Mouse (Mus musculus) heart, embryonic 10.5 days (tissue): ENCODE results near the gene Gmds. TPM values are rescaled to one million over a fixed set of nuclear protein-coding genes. Genes with fewer than 3 reads are reported as not detected.

Experiments used
- DNase-seq: peaks from one replicate; pipeline ENCODE4 v3.0.0-alpha.2; 2017; ENCODE audit warnings: low spot score
- H3K27ac ChIP-seq: fragments of 300-500 bp; sonication (generic); 2 replicates; pipeline ENCODE4 v1.5.1; 2016; ENCODE audit warnings: mild to moderate bottlenecking
- H3K27me3 ChIP-seq: fragments of 300-500 bp; sonication (generic); 2 replicates; pipeline ENCODE4 v1.6.1; 2016; ENCODE audit warnings: mild to moderate bottlenecking; ENCODE audit not compliant: poor library complexity, insufficient read depth, severe bottlenecking
- H3K36me3 ChIP-seq: fragments of 300-500 bp; sonication (generic); 2 replicates; pipeline ENCODE4 v1.6.1; 2016; ENCODE audit warnings: mild to moderate bottlenecking, moderate library complexity
- H3K4me1 ChIP-seq: fragments of 300-500 bp; sonication (generic); 2 replicates; pipeline ENCODE4 v1.6.1; 2016; ENCODE audit warnings: mild to moderate bottlenecking
- H3K4me3 ChIP-seq: fragments of 300-500 bp; sonication (generic); 2 replicates; pipeline ENCODE4 v1.5.1; 2016; ENCODE audit warnings: mild to moderate bottlenecking, moderate library complexity
- H3K9me3 ChIP-seq: fragments of 300-500 bp; sonication (generic); 2 replicates; pipeline ENCODE4 v1.6.1; 2016; ENCODE audit warnings: mild to moderate bottlenecking, moderate library complexity
- whole genome bisulfite sequencing: fragments of 180-500 bp; shearing (Covaris S2); methylation state at CpG from one replicate; pipeline ENCODE4 v1.1.7; 2016; 5-methylcytosine and 5-hydroxymethylcytosine counted together
- polyA plus RNA-seq: library from polyadenylated mRNA; unstranded; fragments of >200 nt; fragmentation: Nextera tagmentation; extraction: Ambion mirVana; gene quantifications from 2 replicates; pipeline ENCODE4 v1.2.1, GENCODE M21; 2016

The Gmds gene
- polyA plus RNA-seq, 1 experiment from 2014 or later = 26.1 TPM

GRCm38 (mm10) chr13:32034139-32034538 is 304.4 kb downstream of the Gmds start:
- H3K27ac ChIP-seq = no peak overlapping the region
- 81% methylated on average over 8 of the region's 8 CpGs for WGBS
- no peaks in the 10 kb centered on the region for H3K27me3 ChIP-seq
- no peaks in the 10 kb centered on the region for H3K4me1 ChIP-seq
- no peak overlapping the region for H3K4me3 ChIP-seq
- no peak for DNase-seq
- H3K9me3 ChIP-seq = no peaks in the 10 kb centered on the region
- H3K36me3 ChIP-seq = no peaks in the 10 kb centered on the region

GRCm38 (mm10) chr13:32026226-32026975 is 312.1 kb downstream of the Gmds start:
- peaks cover 4% of the 10 kb centered on the region for H3K4me1 ChIP-seq

GRCm38 (mm10) chr13:32024822-32025221 is 313.7 kb downstream of the Gmds start:
- DNase-seq = no peak
- H3K27ac ChIP-seq = no peak overlapping the region; the same call in 1 of the 2 replicates
- H3K36me3 ChIP-seq = no peaks in the 10 kb centered on the region
- no peaks in the 10 kb centered on the region for H3K27me3 ChIP-seq
- H3K9me3 ChIP-seq = no peaks in the 10 kb centered on the region
- H3K4me3 ChIP-seq = no peak overlapping the region
- peaks cover 4% of the 10 kb centered on the region for H3K4me1 ChIP-seq

More at GRCm38 (mm10) chr13:32026226-32026975, 312.1 kb downstream of the Gmds start:
- H3K27me3 ChIP-seq = no peaks in the 10 kb centered on the region
- no peak overlapping the region for H3K4me3 ChIP-seq
- H3K27ac ChIP-seq = no peak overlapping the region
- H3K9me3 ChIP-seq = no peaks in the 10 kb centered on the region
- H3K36me3 ChIP-seq = no peaks in the 10 kb centered on the region
- DNase-seq = no peak
- 80% methylated on average over 6 of the region's 6 CpGs for WGBS

GRCm38 (mm10) chr13:32020455-32021249 is 317.9 kb downstream of the Gmds start:
- no peaks in the 10 kb centered on the region for H3K9me3 ChIP-seq
- DNase-seq = no peak
- H3K4me3 ChIP-seq = no peak overlapping the region
- H3K36me3 ChIP-seq = no peaks in the 10 kb centered on the region
- peaks cover 4% of the 10 kb centered on the region for H3K4me1 ChIP-seq
- no peak overlapping the region for H3K27ac ChIP-seq
- H3K27me3 ChIP-seq = no peaks in the 10 kb centered on the region
- 66% methylated on average over 6 of the region's 6 CpGs for WGBS

GRCm38 (mm10) chr13:32019256-32019620 is 319.3 kb downstream of the Gmds start:
- no peak for DNase-seq
- Histone ChIP-seq H3K4me3 (no peak overlapping the region), H3K9me3 (no peaks in the 10 kb centered on the region), H3K36me3 (no peaks in the 10 kb centered on the region), H3K27ac (no peak overlapping the region), H3K27me3 (no peaks in the 10 kb centered on the region), H3K4me1 (no peaks in the 10 kb centered on the region; the same call in 1 of the 2 replicates)

- Histone ChIP-seq H3K9me3 (no peaks in the 10 kb centered on the region), H3K27me3 (no peaks in the 10 kb centered on the region), H3K4me3 (no peak overlapping the region), H3K27ac (no peak overlapping the region), H3K36me3 (no peaks in the 10 kb centered on the region), H3K4me1 (no peaks in the 10 kb centered on the region; the same call in 1 of the 2 replicates)
- peak; percentile 74 for DNase-seq
- WGBS = 57% methylated on average over 4 of the region's 4 CpGs
These were observed 319.9 kb downstream of the Gmds start for GRCm38 (mm10) chr13:32018518-32019255.

- H3K9me3 ChIP-seq = no peaks in the 10 kb centered on the region
- H3K4me3 ChIP-seq = no peak overlapping the region
- H3K36me3 ChIP-seq = no peaks in the 10 kb centered on the region
- no peaks in the 10 kb centered on the region for H3K27me3 ChIP-seq
- 17% methylated on average over 4 of the region's 4 CpGs for WGBS
- 0 out of 2 replicates have a peak overlapping the region, but pooled peaks have one; percentile 11 for H3K27ac ChIP-seq
- DNase-seq = no peak
- peaks cover 11% of the 10 kb centered on the region; the same call in 1 of the 2 replicates for H3K4me1 ChIP-seq
These were observed 329.7 kb downstream of the Gmds start for GRCm38 (mm10) chr13:32008802-32009201.

- Histone ChIP-seq H3K4me3 (no peak overlapping the region), H3K27ac (peak overlapping the region; percentile 10; the same call in 1 of the 2 replicates), H3K36me3 (no peaks in the 10 kb centered on the region), H3K4me1 (peaks cover 11% of the 10 kb centered on the region; the same call in 1 of the 2 replicates), H3K9me3 (no peaks in the 10 kb centered on the region), H3K27me3 (no peaks in the 10 kb centered on the region)
- no peak for DNase-seq
- 44% methylated on average over 7 of the region's 7 CpGs for WGBS
These were observed 330.4 kb downstream of the Gmds start for GRCm38 (mm10) chr13:32008116-32008641.

GRCm38 (mm10) chr13:31993391-31993790 is 345.1 kb downstream of the Gmds start:
- WGBS = 84% methylated on average over 4 of the region's 4 CpGs
- Histone ChIP-seq H3K27ac (no peak overlapping the region), H3K27me3 (no peaks in the 10 kb centered on the region), H3K36me3 (no peaks in the 10 kb centered on the region), H3K4me1 (peaks cover 11% of the 10 kb centered on the region), H3K9me3 (no peaks in the 10 kb centered on the region), H3K4me3 (no peak overlapping the region)
- no peak for DNase-seq

- Histone ChIP-seq H3K36me3 (no peaks in the 10 kb centered on the region), H3K4me3 (no peak overlapping the region), H3K27me3 (no peaks in the 10 kb centered on the region), H3K4me1 (peaks cover 11% of the 10 kb centered on the region), H3K27ac (peak overlapping the region; percentile 45), H3K9me3 (no peaks in the 10 kb centered on the region)
- DNase-seq = no peak
- WGBS = 60% methylated on average over 12 of the region's 12 CpGs
These were observed 345.9 kb downstream of the Gmds start for GRCm38 (mm10) chr13:31992409-31993201.

GRCm38 (mm10) chr13:31981198-31981597 is 357.3 kb downstream of the Gmds start:
- DNase-seq = no peak
- 90% methylated on average over 1 of the region's 1 CpGs for WGBS
- Histone ChIP-seq H3K9me3 (no peaks in the 10 kb centered on the region), H3K4me3 (no peak overlapping the region), H3K4me1 (no peaks in the 10 kb centered on the region), H3K27me3 (no peaks in the 10 kb centered on the region), H3K27ac (no peak overlapping the region), H3K36me3 (no peaks in the 10 kb centered on the region)

GRCm38 (mm10) chr13:31978126-31978525 is 360.4 kb downstream of the Gmds start:
- WGBS = 92% methylated on average over 7 of the region's 7 CpGs
- Histone ChIP-seq H3K36me3 (no peaks in the 10 kb centered on the region), H3K27ac (no peak overlapping the region), H3K4me1 (no peaks in the 10 kb centered on the region), H3K27me3 (0 out of 2 replicates have a peak, but pooled peaks cover 3% of the 10 kb centered on the region), H3K4me3 (no peak overlapping the region), H3K9me3 (no peaks in the 10 kb centered on the region)
- no peak for DNase-seq
